Mouse (Mus musculus) adrenal gland, adult 2 months (tissue): Measurements from ENCODE around the gene Fem1a. TPM values are rescaled to one million over a fixed set of nuclear protein-coding genes. Genes with fewer than 3 reads are reported as not detected.
"Not testable (repeated sequence)": the region's sequence is repeated elsewhere in the genome, so short reads cannot be mapped to it uniquely, and the experiment has no call there.

ENCODE experiments used
- DNase-seq: peaks from one replicate; pipeline ENCODE4 v3.0.0; 2021
- polyA plus RNA-seq: library from polyadenylated mRNA; depleted of rRNA; stranded (reverse); fragments of >200 nt; gene quantifications from 2 replicates; pipeline ENCODE4 v1.2.3, GENCODE M21; 2012
- total RNA-seq, 2 experiments: library from RNA; stranded (reverse); gene quantifications; 2 replicates each; pipeline ENCODE4 v1.2.3; 2021

Gene Fem1a
- total and polyA plus RNA-seq, 3 experiments, result 27.0 to 46.9 (median 32.4) TPM

GRCm38 (mm10) chr17:56255429-56255828, 1.2 kb upstream of the Fem1a start:
- peak; percentile 30 for DNase-seq

DNA sequence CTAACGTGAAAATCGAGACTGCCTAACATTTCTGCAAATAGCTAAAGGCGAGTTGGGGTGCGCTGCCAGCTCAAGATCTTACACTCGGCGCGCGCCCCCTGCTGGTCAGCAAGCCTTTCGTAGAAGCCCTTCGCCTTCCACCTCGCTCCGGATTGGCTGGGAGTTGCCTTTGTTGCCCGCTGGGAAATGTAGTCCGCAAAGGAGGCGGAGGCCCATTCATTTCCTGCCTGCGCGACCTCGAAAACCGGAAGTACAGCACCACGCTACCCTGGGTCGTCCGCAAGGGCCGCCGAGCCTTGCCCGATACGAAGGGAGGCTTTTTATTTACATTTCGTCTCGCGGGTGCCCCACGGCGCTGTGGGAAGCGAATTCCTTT, 759 bp upstream of the Fem1a start:
- DNase-seq, result peak; percentile 98

DNA sequence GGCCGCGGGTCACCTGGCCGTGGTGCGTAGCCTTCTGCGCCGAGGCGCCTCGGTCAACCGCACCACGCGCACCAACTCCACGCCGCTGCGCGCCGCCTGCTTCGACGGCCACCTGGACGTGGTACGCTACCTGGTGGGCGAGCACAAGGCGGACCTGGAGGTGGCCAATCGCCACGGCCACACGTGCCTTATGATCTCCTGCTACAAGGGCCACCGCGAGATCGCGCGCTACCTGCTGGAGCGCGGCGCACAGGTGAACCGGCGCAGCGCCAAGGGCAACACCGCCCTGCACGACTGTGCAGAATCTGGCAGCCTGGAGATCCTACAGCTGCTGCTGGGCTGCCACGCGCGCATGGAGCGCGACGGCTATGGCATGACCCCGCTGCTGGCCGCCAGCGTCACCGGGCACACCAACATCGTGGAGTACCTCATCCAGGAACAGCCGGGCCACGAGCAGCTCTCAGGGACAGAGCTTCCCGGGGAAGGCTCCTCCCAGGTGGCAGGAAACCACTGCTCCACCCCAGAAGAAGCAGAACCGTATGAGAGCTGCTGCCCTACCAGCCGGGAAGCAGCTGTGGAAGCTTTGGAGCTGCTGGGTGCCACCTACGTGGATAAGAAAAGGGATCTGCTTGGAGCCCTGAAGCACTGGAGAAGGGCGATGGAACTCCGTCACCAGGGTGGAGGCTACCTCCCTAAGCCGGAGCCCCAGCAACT, 728 bp downstream of the Fem1a start:
- no peak for DNase-seq

DNA sequence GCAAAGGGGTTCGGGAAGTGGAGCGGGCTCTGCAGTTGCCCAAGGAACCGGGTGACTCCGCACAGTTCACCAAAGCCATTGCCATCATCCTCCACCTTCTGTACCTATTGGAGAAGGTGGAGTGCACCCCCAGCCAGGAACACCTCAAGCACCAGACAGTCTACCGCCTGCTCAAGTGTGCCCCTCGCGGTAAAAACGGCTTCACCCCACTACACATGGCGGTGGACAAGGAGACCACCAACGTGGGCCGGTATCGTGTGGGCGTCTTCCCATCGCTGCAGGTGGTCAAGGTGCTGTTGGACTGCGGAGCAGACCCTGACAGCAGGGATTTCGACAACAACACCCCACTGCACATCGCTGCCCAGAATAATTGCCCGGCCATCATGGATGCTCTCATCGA, 1.7 kb downstream of the Fem1a start:
- DNase-seq, result not testable (repeated sequence)

- DNase-seq, result not testable (repeated sequence)
These were observed 2.2 kb downstream of the Fem1a start for GRCm38 (mm10) chr17:56258812-56259211.

- no peak for DNase-seq
These were observed 2.9 kb downstream of the Fem1a start for GRCm38 (mm10) chr17:56259301-56260037.

DNA sequence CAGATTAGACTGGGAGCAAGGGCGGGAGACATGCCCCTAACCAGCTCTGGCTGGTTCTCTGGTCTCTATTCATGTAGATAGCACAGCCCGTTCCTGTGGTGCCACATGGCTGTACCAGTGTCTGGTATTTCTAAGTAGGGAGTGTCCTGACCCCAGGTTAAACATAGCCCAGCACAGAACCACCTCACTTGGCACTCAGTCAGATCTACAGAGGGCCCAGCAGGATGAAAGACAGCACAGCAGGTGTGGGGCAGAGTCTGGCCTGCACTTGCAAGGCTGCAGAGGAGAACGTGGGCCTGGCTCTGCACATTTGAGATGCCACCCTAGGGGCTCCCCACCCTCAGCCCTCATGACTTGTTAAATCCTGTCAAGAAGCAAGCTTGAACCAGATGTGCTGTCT, 4.6 kb downstream of the Fem1a start:
- DNase-seq, result no peak

DNA sequence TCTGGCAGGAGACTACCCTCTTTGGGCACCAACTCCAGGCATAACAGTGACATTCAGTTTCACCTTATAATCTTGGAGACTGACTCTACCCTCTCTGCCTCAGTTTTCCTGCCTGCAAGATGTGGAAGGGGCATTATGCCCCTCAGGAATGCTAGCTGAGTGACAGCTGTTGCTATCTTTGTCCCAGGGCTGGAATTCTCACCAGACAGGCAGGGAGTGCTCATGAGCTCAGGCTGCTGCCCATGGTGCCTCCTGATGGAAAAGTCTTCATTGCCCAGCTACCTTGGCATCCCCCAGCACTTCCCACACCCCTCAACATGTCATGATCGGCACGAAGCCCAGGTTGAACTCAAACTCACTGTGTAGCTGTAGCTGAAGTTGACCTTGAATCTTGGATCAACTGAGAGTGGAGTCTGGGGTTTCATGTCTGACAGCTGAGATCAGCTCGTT, 6.1 kb downstream of the Fem1a start:
- no peak for DNase-seq

DNA sequence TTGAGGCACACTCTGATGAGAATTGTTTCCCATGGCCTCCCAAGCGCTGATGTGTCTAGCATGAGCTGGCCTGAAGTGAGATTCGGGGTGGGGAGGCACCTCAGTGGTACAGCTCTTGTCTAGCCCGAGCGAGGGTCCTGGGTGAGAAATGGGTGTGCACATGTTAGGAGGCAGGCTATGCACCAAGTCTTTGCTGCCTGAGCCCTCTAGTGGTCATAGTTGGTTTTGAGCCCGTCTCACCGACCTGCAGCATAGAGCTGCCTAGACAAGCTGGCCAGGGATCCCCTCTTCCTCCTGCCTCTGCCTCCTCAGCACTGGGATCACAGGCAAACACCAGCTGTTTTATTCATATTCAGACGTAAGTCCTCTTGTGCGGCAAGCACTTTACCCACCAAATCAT, 7.4 kb downstream of the Fem1a start:
- DNase-seq, result peak; percentile 84

GRCm38 (mm10) chr17:56265011-56265410, 8.4 kb downstream of the Fem1a start:
- DNase-seq, result no peak

DNA sequence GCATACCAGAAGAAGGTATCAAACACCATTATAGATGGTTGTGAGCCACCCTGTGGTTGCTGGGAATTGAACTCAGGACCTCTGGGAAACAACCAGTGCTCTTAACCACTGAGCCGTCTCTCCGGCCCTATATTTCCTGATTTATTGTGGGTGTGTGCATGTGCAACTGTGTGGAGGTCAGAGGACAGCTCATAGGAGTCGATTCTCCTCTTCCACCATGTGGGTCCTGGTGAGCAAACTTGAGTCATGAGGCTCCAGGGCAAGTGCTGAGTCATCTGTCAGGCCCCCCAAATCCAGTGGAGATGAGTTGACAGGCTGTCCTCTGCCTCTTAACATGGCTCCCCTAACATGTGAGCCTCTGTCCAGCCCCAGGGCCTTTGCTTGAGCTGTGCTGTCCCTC, 9.3 kb downstream of the Fem1a start:
- DNase-seq, result peak; percentile 80

GRCm38 (mm10) chr17:56266271-56266670, 9.7 kb downstream of the Fem1a start:
- peak; percentile 77 for DNase-seq

- peak; percentile 72 for DNase-seq
These were observed 12.6 kb downstream of the Fem1a start for GRCm38 (mm10) chr17:56269153-56269630.

- no peak for DNase-seq
These were observed 13.1 kb downstream of the Fem1a start for GRCm38 (mm10) chr17:56269741-56270140.

- DNase-seq, result no peak
These were observed 15.1 kb downstream of the Fem1a start for GRCm38 (mm10) chr17:56271609-56272253.

DNA sequence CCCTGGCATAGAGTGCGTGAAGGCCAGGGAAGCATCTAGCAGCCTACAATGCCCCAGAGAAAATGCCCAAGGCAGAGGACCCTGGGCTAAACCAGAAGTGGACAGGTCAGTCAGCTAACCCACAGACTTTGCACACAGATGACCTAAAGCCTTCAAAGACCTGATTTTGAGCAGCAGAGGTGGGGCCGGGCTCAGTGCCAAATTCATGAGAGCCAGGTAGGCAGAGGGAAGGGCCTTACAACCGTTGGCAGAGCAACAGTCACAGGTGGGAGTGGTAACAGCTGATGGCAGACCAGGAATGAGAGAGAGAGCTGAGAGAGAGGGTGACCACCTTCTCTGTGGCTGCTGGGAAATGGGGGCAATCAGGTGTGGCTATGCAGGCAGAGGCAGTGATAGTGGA, 16.0 kb downstream of the Fem1a start:
- no peak for DNase-seq

DNA sequence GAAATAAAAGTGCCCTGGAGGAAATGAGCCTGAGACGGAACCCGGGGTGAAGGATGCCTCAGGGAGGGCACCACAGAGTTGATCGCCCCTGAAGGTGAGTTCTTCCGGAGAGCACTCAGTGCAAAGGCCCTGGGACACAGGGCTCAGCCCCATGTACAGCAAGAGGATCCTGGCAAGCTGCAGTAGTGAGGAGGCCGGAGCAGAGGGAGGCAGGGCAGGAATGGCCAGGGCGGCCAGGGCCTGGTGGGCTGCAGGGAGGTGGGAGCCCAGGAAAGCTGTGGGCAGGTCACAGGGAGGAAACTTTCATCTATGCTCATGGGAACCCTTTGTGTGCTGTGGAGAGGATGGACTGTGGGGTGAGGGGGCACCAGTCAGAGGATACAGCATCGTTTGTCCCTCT, 16.9 kb downstream of the Fem1a start:
- DNase-seq, result no peak

GRCm38 (mm10) chr17:56273986-56274385, 17.4 kb downstream of the Fem1a start:
- DNase-seq, result no peak

GRCm38 (mm10) chr17:56275842-56276480, 19.4 kb downstream of the Fem1a start:
- DNase-seq, result peak; percentile 76

DNA sequence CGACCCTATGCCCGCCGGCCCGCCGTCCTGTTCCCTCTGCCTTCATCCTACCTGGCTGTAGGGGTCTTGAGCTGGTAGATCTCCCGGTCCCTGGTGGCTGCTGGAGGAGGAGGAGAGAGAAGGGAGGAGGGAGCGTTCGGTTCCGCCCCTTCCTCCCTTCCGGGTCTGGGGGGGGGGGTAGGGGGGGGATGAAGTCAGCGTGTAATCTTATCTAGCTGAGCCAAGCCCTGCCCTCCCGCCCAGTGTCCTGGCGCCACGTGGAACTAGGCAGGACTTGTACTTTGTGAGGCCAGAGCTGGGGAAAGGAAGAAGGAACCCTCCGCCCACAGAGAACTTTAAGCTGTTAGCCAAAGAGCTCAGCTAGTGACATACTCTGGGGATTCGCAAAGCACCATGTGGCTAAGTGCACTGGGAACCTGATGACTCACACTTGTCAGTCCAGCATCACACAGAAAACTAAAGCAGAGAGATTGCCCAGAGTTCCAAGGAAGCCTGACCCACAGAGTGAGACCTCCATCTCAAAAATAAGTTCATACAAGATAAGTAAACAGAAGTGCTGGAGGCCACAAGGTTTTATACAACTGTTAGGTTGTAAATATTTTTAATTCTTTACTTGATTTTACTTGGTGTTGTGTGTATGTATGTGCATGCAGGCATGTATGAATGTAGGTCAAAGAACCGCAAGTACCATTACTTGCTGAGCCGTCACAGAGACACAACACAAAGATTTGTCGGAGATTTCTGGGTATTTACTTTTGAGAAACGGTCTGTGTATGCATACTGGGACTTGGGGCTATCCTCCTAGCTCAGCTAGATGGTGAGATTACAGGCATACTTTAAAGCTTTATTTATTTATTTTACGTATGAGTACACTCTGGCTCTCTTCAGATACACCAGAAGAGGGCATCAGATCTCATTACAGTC, 20.3 kb downstream of the Fem1a start, which contains the start of gene Ticam1:
TSS of gene Ticam1 (minus strand) at position 144 of the 924 bp plus-strand sequence.
- DNase-seq, result peak; percentile 96

DNA sequence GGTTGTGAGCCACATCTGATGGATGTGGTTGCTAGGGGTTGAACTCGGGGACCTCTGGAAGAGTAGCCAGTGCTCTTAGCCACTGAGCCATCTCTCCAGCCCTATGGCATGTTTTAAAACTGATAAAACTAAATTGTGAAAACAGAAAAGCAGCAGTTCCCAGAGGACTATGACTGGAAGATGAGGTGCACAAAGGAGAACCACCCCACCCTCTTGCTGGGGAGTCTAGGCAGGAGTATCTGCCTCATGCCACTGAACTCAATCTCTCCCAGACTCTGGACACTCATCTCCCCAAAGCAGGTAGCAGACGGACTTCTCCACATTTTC, 20.9 kb downstream of the Fem1a start:
- DNase-seq, result no peak
